Mouse (Mus musculus) small intestine, adult 2 months (tissue): ENCODE results near the gene Mypop. TPM values are rescaled to one million over a fixed set of nuclear protein-coding genes. Genes with fewer than 3 reads are reported as not detected.
A peak's percentile ranks its signal among the peaks of the same experiment; 100 is the strongest.

Experiments
- H3K27ac ChIP-seq: fragments of 200-500 bp; 2 replicates; pipeline ENCODE4 v1.5.1; 2012; ENCODE audit warnings: low read depth, low read length, control low read depth, inconsistent platforms; ENCODE audit not compliant: insufficient read depth
- H3K27me3 ChIP-seq: fragments of 200-500 bp; 2 replicates; pipeline ENCODE4 v1.6.1; 2012; ENCODE audit warnings: mild to moderate bottlenecking, moderate library complexity, low read length, inconsistent platforms; ENCODE audit not compliant: control insufficient read depth, insufficient read depth
- H3K36me3 ChIP-seq: fragments of 200-500 bp; 2 replicates; pipeline ENCODE4 v1.6.1; 2012; ENCODE audit warnings: mild to moderate bottlenecking, low read length, control low read depth, inconsistent platforms; ENCODE audit not compliant: control insufficient read depth, insufficient read depth
- H3K4me1 ChIP-seq: fragments of 200-500 bp; 2 replicates; pipeline ENCODE4 v1.6.1; 2012; ENCODE audit warnings: low read length, inconsistent platforms, mixed read lengths; ENCODE audit not compliant: control insufficient read depth, insufficient read depth, insufficient read length
- H3K4me3 ChIP-seq: fragments of 200-500 bp; 2 replicates; pipeline ENCODE4 v1.5.1; 2012; ENCODE audit warnings: low read depth, mild to moderate bottlenecking, control low read depth, inconsistent platforms, low read length, moderate library complexity
- CTCF ChIP-seq: fragments of 200-500 bp; IDR thresholded peaks from 2 replicates; pipeline ENCODE4 v1.5.1; 2012; ENCODE audit warnings: low read depth, mild to moderate bottlenecking, control low read depth, inconsistent platforms, low read length, moderate library complexity, mixed read lengths; ENCODE audit not compliant: insufficient replicate concordance, insufficient read length; ENCODE audit errors: extremely low read depth
- POLR2A ChIP-seq: fragments of 200-500 bp; IDR thresholded peaks from 2 replicates; pipeline ENCODE4 v1.6.1; 2012; ENCODE audit warnings: low read depth, mild to moderate bottlenecking, control low read depth, inconsistent platforms, low read length, moderate library complexity
- WGBS: fragments of 180-500 bp; shearing (Covaris S2); methylation state at CpG from one replicate; pipeline ENCODE4 v1.1.7; 2018; 5-methylcytosine and 5-hydroxymethylcytosine counted together
- polyA plus RNA-seq: library from polyadenylated mRNA; depleted of rRNA; stranded (reverse); fragments of >200 nt; gene quantifications from 2 replicates; pipeline ENCODE4 v1.2.3, GENCODE M21; 2012

The Mypop gene
- polyA plus RNA-seq, 1 experiment: 2.3 TPM

DNA sequence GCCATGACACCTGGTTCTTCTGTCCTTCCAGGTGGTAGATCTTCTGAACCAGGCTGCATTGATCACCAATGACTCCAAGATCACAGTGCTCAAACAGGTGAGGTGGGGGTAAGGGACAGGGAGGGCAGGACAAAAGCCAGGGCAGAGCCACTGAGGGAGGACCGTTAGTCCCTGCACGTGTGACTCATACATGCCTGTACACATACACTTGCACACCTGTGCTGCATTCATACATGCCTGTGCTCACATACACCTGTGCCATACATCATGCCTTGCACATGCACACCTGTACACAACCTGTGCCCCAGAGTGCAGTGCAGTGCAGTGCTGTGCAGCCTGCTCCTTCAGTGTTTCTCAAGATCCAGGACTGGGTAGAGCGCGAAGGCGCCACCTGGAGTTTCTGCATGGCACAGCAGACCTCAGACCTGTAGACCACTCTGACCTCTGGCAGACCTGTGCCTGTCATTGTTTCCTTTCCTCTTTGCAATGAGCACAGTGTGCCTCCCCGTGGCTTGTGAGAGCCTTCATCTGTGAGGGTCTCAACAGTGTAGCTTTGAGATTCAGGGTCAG, 38.1 kb downstream of the Mypop start:
- Histone ChIP-seq H3K27ac (no peak overlapping the region), H3K4me1 (peaks cover 3% of the 10 kb centered on the region), H3K36me3 (peaks cover 35% of the 10 kb centered on the region), H3K4me3 (no peak overlapping the region), H3K27me3 (no peaks in the 10 kb centered on the region)
- 55% methylated on average over 6 of the region's 6 CpGs for WGBS
- TF ChIP-seq POLR2A (no peak), CTCF (peak; percentile 68; the same call in 1 of the 2 replicates)

DNA sequence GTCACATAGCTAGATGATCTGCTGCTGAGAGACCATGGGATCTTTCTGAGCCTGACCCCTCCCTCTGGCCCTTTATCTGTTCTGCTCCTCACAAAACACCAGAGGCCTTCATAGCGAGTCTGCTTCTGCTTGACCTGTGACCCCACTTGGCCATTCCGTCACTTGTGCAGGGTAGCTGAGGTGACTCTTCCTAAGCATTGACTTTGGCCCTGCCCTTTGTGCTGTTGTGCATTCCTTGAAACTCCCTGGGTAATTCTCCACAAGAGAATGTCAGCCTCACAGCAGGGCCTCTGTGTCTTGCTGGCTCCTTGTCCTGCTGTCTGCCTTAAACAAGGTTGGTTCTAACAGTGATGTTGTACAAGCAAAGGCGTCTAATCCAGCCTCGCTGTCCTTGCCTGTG, 40.6 kb downstream of the Mypop start:
- Histone ChIP-seq H3K4me3 (no peak overlapping the region), H3K4me1 (no peaks in the 10 kb centered on the region), H3K27ac (no peak overlapping the region), H3K27me3 (no peaks in the 10 kb centered on the region), H3K36me3 (peaks cover 56% of the 10 kb centered on the region)
- no peak for TF ChIP-seq CTCF
- TF ChIP-seq POLR2A: no peak
- whole genome bisulfite sequencing: 91% methylated on average over 4 of the region's 4 CpGs

DNA sequence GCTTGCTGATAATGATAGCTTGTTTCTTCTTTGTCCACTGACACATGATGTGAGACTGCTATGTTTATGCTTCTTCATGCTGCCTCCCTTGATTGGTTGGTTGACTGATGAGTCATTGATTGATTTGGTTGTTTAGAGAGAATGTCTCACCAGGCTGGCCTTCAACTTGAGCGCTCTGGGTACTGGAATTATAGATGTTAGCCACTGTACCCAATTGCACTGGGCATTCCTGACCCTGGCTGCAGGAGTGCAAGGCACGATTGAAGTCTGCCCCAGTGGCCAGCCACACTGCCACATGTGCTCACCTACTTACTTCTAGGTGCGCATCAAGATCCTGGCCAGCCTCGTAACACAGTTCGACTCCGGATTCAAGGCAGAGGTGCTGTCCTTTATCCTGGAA, 53.6 kb downstream of the Mypop start:
- TF ChIP-seq CTCF (no peak), POLR2A (no peak)
- Histone ChIP-seq H3K27me3 (no peaks in the 10 kb centered on the region), H3K36me3 (peaks cover 95% of the 10 kb centered on the region), H3K4me1 (no peaks in the 10 kb centered on the region), H3K27ac (no peak overlapping the region), H3K4me3 (no peak overlapping the region)
- WGBS: 93% methylated on average over 6 of the region's 6 CpGs

DNA sequence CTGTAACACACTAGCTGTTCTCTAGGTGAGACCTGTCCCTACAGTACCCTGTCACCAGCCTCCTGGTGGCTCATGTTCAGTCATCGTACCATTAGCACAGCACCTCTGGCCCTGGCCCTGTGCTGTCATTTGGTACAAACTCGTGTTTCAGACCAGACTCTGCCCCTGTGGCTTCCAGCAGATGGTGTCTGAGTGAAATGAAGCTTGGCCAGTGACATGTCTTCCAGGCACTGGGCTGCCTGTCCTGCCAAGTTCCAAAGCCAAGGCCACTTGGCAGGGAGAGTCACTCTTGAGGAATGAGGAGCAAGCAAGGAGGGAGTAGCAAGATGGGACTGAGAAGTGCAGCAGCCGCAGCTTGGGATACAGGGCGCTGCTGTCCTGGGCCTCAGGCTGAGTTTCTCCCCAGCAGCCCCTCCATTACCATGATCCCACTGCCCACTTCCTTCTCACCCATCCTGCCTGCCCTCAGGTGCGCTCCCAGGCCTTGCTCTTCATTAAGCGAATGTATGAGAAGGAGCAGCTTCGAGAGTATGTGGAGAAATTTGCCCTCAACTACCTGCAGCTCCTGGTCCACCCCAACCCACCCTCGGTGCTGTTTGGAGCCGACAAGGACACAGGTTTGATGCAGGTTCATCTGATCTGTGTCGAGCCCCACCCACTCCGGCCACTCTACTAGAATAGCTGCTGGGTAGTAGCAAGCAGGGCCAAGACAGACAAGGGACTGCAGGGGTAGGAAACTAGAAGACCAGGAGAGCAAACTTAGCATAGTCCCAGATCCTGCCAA, 55.4 kb downstream of the Mypop start:
- Histone ChIP-seq H3K4me1 (no peaks in the 10 kb centered on the region), H3K36me3 (peaks cover 92% of the 10 kb centered on the region), H3K27ac (no peak overlapping the region), H3K27me3 (no peaks in the 10 kb centered on the region), H3K4me3 (no peak overlapping the region)
- 90% methylated on average over 11 of the region's 11 CpGs for WGBS
- TF ChIP-seq POLR2A: no peak
- no peak for TF ChIP-seq CTCF

DNA sequence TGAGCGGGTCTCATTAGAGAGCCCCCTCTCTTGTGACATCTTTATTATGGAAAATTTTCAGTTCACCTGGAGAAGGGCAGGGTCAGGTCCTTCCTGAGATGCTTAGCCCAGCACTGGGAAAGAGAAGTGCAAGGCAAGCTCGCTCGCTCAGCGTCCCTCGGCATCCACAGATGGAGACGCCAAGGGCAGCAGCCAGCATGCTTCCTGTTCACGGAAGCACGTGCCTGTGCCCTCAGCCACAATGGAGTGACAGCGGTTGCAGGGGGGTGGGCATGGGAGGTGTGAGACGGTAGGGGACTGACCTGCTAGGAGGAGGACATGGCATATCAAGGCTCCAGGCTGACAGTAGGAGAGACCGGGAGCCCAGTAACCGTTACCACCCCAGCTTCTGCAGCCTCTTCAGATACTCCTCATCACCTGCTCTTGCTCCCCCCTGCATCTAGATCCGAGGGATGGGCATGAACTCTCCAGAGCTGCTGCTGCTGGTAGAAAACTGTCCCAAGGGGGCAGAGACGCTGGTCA, 57.0 kb downstream of the Mypop start:
- Histone ChIP-seq H3K4me1 (no peaks in the 10 kb centered on the region), H3K27me3 (no peaks in the 10 kb centered on the region), H3K27ac (no peak overlapping the region), H3K36me3 (peaks cover 80% of the 10 kb centered on the region), H3K4me3 (no peak overlapping the region)
- no peak for TF ChIP-seq CTCF
- TF ChIP-seq POLR2A: no peak
- WGBS: 86% methylated on average over 14 of the region's 14 CpGs

DNA sequence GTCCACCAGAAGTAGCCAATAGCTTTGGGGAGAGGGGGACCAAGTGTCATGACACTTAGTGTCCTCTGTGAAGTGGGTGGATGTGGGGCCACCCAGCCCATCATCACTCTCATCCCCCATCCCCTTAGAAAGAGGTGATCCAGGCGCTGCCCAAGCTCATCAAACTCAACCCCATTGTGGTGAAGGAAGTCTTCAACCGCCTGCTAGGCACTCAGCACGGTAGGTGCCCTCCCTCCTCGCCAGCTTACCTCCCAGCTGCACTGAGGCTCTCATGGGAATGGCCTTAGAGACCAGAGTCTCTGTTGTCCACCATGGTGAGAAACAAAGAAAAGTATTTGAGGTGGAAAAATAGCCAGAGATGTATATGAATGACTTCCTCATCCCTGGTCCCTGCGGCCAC, 58.2 kb downstream of the Mypop start:
- no peak for TF ChIP-seq CTCF

DNA sequence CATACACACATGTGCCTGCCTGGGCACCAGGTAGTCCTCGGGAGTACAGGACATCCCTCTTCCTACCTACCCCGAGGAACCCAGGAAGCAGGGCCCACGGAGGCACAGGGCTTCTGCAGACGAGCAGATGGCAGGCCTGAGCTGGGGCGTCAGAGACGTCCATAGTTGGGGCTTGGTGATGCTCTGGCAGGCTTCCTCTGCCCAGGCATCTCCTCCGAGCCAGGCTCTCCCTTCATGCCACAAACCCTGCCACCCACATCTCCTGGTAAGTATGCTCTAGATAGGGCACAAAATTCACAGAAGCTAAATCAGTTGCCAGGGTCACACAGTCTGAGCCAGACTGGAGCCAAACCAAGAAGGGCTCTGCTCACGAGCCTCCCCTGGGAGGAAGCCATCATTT, 59.1 kb downstream of the Mypop start:
- TF ChIP-seq POLR2A: no peak
- TF ChIP-seq CTCF: no peak
- peaks cover 62% of the 10 kb centered on the region for H3K36me3 ChIP-seq
- WGBS: 77% methylated on average over 8 of the region's 8 CpGs
- H3K27me3 ChIP-seq: no peaks in the 10 kb centered on the region
- H3K4me3 ChIP-seq: no peak overlapping the region
- H3K27ac ChIP-seq: no peak overlapping the region
- H3K4me1 ChIP-seq: no peaks in the 10 kb centered on the region

More for the DNA sequence above, 58.2 kb downstream of the Mypop start:
- Histone ChIP-seq H3K4me1 (no peaks in the 10 kb centered on the region), H3K27me3 (no peaks in the 10 kb centered on the region), H3K36me3 (peaks cover 71% of the 10 kb centered on the region), H3K27ac (no peak overlapping the region), H3K4me3 (no peak overlapping the region)
- 85% methylated on average over 5 of the region's 5 CpGs for WGBS
